Mouse (Mus musculus) large intestine, adult 2 months (tissue): ENCODE measurements around the gene Aldh3b2. TPM values are rescaled to one million over a fixed set of nuclear protein-coding genes. Genes with fewer than 3 reads are reported as not detected.

Experiments
- DNase-seq: peaks from one replicate; pipeline ENCODE4 v3.0.0-alpha.2; 2012; ENCODE audit warnings: low read depth, low spot score
- WGBS: fragments of 180-500 bp; shearing (Covaris S2); methylation state at CpG from one replicate; pipeline ENCODE4 v1.1.7; 2018; 5-methylcytosine and 5-hydroxymethylcytosine counted together
- polyA plus RNA-seq: library from polyadenylated mRNA; depleted of rRNA; stranded (reverse); fragments of >200 nt; gene quantifications from 2 replicates; pipeline ENCODE4 v1.2.3, GENCODE M21; 2012; rRNA removed

Aldh3b2 gene
- polyA plus RNA-seq = 1.3 and 2.0 TPM in 2 replicates

GRCm38 (mm10) chr19:3972229-3972628 lies at the start of gene Aldh3b2:
Aldh3b2 (plus strand) TSS chr19:3972328.
- peak; percentile 86 for DNase-seq
- 14% methylated on average over 9 of the region's 9 CpGs for WGBS

- 33% methylated on average over 10 of the region's 10 CpGs for WGBS
- DNase-seq = no peak
Measured at GRCm38 (mm10) chr19:3922661-3923371, 49.3 kb upstream of the Aldh3b2 start.

GRCm38 (mm10) chr19:3923586-3923985 lies 48.5 kb upstream of the Aldh3b2 start:
- 37% methylated on average over 13 of the region's 13 CpGs for WGBS

GRCm38 (mm10) chr19:3924190-3924589 lies 47.9 kb upstream of the Aldh3b2 start:
- DNase-seq = no peak
- WGBS = 76% methylated on average over 8 of the region's 8 CpGs

More at GRCm38 (mm10) chr19:3923586-3923985, 48.5 kb upstream of the Aldh3b2 start:
- no peak for DNase-seq

- 92% methylated on average over 7 of the region's 7 CpGs for WGBS
Measured at GRCm38 (mm10) chr19:3924868-3925267, 47.3 kb upstream of the Aldh3b2 start.

GRCm38 (mm10) chr19:3925859-3926258 lies 46.3 kb upstream of the Aldh3b2 start:
- no peak for DNase-seq
- 87% methylated on average over 6 of the region's 6 CpGs for WGBS

More at GRCm38 (mm10) chr19:3924868-3925267, 47.3 kb upstream of the Aldh3b2 start:
- no peak for DNase-seq

- 41% methylated on average over 3 of the region's 3 CpGs for WGBS
- no peak for DNase-seq
Measured at GRCm38 (mm10) chr19:3926279-3926678, 45.8 kb upstream of the Aldh3b2 start.

- WGBS = 72% methylated on average over 6 of the region's 6 CpGs
- no peak for DNase-seq
Measured at GRCm38 (mm10) chr19:3926685-3927084, 45.4 kb upstream of the Aldh3b2 start.

GRCm38 (mm10) chr19:3927989-3928388 lies 44.1 kb upstream of the Aldh3b2 start:
- WGBS = 93% methylated on average over 4 of the region's 4 CpGs
- no peak for DNase-seq

- DNase-seq = no peak
- WGBS = 76% methylated on average over 4 of the region's 4 CpGs
Measured at GRCm38 (mm10) chr19:3928779-3929178, 43.3 kb upstream of the Aldh3b2 start.

GRCm38 (mm10) chr19:3929211-3929941 lies 42.8 kb upstream of the Aldh3b2 start, which contains the start of gene Aldh3b1:
Aldh3b1 (minus strand) TSS chr19:3929808.
- DNase-seq = no peak
- WGBS = 3% methylated on average over 12 of the region's 12 CpGs

- DNase-seq = no peak
- WGBS = 69% methylated on average over 21 of the region's 21 CpGs
Measured at GRCm38 (mm10) chr19:3930262-3931057, 41.7 kb upstream of the Aldh3b2 start.

GRCm38 (mm10) chr19:3931716-3932115 lies 40.4 kb upstream of the Aldh3b2 start:
- 87% methylated on average over 9 of the region's 9 CpGs for WGBS
- no peak for DNase-seq

GRCm38 (mm10) chr19:3935032-3935895 lies 36.9 kb upstream of the Aldh3b2 start, which contains the start of gene Unc93b1:
Unc93b1 (plus strand) TSS chr19:3935186.
- 4% methylated on average over 42 of the region's 42 CpGs for WGBS
- DNase-seq = no peak

- DNase-seq = no peak
- 10% methylated on average over 22 of the region's 22 CpGs for WGBS
Measured at GRCm38 (mm10) chr19:3935896-3936850, 36.0 kb upstream of the Aldh3b2 start.

- no peak for DNase-seq
- 75% methylated on average over 7 of the region's 7 CpGs for WGBS
Measured at GRCm38 (mm10) chr19:3942315-3942714, 29.8 kb upstream of the Aldh3b2 start.

- WGBS = 17% methylated on average over 27 of the region's 27 CpGs
- DNase-seq = peak; percentile 78
Measured at GRCm38 (mm10) chr19:3942986-3943735, 29.0 kb upstream of the Aldh3b2 start.
